Mouse (Mus musculus): ENCODE results near the gene Ntn5.
"Not testable (repeated sequence)": the region's sequence is repeated elsewhere in the genome, so short reads cannot be mapped to it uniquely, and the experiment has no call there.

Gene Ntn5

GRCm38 (mm10) chr7:45683396-45684050 is at the start of gene Ntn5:
Gene Ntn5 (plus strand): TSS chr7:45684022.
- DNase-seq (ENCODE audit: low spot score in 2 of 2): no peak

DNA sequence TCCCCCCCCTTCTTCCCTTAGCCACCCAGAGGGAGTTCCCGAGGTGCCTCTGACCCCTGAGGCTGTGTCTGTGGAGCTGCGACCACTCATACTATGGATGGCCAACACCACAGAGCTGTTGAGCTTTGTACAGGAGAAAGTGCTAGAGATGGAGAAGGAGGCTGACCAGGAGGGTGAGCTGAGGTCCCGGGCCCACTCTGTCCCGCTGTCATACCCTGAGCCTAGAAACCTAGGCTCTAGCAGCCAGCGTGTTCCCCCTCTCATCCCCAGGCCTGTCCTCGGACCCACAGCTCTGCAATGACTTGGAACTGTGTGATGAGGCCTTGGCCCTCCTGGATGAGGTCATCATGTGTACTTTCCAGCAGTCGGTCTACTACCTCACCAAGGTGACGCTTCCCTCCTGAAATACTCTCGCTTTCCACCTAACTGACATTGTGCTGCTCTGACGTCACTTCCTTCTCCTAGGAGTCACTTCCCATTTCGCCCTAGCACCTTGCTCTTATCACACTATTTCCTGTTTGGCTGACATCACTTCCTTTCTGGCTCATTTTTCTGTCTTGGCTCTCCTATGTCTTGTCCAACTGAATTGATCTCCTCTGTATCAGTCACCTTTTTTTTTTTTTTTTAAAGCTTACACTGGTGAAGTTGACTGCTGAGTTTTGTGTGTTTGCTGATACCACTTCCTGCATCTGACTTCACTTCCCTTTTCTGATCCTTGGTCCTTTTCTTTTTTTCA is 48.7 kb upstream of the Ntn5 start:
- DNase-seq (ENCODE audit: low spot score in 2 of 2): no peak

DNA sequence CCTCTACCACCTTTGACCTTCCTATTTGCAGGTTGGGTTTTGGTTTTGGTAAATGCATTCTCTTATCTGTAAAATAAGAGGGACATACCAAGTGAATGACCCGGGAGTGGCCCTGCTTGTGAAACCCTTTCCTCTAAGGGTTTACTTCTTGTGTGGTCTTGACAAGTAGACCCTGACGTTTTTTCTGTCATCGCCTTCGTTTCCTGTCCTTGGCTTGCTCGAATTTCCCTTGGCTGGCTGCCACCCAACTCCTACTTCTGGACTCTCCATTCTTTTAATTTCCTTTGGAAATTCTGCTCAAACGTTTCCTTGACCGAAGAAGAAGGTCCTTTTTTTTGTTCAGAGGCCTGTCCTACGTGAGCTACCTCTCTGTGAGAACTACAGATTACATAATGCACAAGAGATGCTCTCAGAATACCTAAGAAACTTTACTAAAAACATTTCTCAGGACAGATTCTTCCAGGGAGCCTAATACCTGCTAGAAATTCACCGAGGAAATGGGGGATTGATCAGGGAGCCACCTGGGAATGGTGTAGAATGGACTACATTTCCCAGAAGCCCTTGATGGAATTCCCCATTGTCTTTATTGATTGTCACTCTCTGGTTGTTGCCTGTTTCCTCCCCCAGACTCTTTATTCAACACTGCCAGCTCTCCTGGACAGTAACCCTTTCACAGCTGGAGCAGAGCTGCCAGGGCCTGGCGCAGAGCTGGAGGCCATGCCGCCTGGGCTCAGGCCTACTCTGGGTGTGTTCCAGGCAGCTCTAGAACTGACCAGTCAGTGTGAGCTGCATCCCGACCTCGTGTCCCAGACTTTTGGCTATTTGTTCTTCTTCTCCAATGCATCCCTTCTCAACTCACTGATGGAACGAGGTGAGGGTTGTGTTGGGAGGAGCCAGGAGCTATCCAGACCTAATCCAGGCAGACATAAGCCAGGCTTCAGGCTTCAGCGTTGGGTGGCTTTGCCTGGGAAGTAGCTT is 47.8 kb upstream of the Ntn5 start:
- DNase-seq (ENCODE audit: low spot score in 2 of 2): no peak

- DNase-seq (ENCODE audit: low spot score in 2 of 2): no peak
These were observed 46.1 kb upstream of the Ntn5 start for GRCm38 (mm10) chr7:45637710-45638109.

- peak; percentile 85 to 95 for DNase-seq (ENCODE audit: low spot score in 2 of 2)
These were observed 45.0 kb upstream of the Ntn5 start for GRCm38 (mm10) chr7:45638623-45639401.

- no peak for DNase-seq (ENCODE audit: low spot score in 2 of 2)
These were observed 44.2 kb upstream of the Ntn5 start, which contains the start of gene Mamstr for GRCm38 (mm10) chr7:45639561-45640027. Gene Mamstr (plus strand): TSS chr7:45639977.

DNA sequence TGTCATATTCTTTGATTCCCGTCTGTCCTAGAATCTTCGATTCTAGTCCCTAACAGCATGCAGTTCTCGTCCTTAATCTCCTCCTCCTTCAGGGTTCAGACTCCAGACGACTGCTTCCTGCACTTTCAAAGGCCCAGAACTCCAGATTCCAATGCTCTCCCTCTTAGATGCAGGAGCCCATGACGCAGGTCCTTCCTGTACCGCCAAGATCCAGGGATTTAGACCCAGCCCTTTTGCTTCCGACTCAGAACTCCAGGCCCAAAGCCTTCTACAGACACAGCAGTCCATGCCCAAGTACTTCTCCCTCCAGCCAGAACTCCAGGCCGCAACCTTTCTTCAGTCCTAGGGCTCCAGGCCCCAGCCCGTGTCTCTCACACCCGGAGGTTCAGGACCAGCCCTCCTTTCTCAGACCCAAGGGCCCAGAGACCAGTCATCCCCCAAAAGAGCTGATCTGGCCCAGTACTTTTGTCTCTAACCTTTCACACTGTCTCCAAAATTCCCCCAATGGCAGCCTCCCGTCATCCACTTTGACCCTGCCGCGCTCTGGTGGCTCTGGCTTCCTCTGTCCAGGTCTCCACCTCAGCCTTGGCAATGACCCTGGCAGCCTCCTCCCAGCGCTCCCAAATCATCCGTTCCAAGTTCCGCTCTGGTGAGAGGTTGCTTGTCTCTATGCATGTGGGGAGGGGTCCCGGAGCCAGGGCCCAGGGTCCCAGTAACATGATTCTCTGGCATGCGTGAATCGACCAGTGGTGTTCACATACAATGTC is 43.4 kb upstream of the Ntn5 start:
- DNase-seq (ENCODE audit: low spot score in 2 of 2): no peak

- DNase-seq (ENCODE audit: low spot score in 2 of 2): peak in 1 of 2 experiments; percentile 48
These were observed 42.3 kb upstream of the Ntn5 start for GRCm38 (mm10) chr7:45641391-45642040.

DNA sequence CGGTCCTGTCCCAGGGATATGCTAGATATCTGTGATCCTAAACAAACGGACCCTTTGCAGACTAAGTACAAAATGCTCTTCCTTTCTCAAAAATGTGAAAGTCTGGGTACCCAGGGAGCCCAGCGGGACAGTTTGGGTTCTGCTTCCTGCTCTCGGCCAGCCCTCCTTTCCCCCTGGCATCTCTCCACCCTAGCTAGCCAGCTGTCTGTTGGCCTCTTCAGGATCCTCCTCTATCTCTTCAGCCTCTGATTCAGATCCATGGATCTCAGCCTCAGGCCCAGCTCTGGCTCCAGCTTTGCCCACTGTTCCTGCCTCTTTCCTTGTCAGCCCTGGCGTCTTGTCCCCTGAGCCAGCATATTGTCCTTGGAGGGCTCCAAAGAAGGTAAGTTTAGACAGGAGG is 41.7 kb upstream of the Ntn5 start:
- DNase-seq (ENCODE audit: low spot score in 2 of 2): peak in 1 of 2 experiments; percentile 38

DNA sequence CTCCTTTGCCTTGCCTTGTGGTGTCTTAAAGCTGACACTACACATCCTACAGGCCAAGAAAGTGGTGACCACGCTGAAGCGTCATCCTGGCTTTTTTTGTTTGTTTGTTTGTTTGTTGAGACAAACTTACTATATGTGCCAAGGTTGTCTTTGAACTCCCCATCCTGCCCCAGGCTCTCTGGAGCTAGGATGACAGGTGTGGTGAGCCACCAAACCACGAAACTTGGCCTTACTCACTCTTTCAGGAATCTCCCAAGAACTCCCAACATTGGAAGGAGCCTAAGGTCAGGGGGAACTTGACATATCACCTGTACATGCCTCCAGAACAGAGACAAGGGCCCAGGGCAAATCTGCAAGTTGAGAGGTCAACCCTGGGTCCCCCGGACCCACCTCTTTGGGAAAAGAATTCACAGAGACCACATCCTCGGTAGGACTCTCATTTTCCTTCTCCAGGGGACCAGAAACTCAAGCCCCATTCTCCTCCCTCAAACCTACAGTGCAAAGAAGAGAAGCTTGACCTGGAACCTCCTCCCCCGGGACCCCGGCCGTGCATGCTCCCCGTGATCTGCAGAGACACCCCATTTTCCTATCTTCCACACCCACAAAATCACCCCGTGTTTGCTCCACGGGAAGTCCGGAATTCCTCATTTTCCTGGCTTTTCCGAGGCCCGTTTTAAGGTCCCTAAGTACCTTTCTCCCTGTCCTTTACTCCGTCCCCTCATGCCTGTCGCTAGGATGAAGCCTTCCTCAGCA is 41.1 kb upstream of the Ntn5 start:
- DNase-seq (ENCODE audit: low spot score in 2 of 2): no peak

GRCm38 (mm10) chr7:45643441-45644178 is 40.2 kb upstream of the Ntn5 start:
- peak; percentile 87 to 96 for DNase-seq (ENCODE audit: low spot score in 2 of 2)

DNA sequence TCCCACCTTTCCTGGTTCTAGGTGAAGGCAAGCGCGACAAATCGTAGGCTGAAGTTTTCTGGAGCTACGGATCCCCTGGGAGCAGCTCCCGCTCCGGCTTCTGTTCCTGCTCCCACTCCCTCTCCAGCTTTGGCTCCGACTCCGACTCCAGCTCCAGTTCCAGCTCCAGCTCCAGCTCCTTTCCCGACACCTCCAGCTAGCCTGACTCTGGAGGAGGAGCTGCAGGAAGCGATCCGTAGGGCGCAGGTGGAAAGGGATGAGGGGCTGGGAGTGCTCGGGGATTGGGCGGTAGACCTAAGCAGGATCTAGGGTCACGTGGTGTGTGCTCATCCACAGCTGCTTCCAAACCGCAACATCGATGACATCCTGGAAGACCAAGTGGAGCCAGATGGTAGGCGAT is 39.6 kb upstream of the Ntn5 start:
- DNase-seq (ENCODE audit: low spot score in 2 of 2): peak in 1 of 2 experiments; percentile 58

DNA sequence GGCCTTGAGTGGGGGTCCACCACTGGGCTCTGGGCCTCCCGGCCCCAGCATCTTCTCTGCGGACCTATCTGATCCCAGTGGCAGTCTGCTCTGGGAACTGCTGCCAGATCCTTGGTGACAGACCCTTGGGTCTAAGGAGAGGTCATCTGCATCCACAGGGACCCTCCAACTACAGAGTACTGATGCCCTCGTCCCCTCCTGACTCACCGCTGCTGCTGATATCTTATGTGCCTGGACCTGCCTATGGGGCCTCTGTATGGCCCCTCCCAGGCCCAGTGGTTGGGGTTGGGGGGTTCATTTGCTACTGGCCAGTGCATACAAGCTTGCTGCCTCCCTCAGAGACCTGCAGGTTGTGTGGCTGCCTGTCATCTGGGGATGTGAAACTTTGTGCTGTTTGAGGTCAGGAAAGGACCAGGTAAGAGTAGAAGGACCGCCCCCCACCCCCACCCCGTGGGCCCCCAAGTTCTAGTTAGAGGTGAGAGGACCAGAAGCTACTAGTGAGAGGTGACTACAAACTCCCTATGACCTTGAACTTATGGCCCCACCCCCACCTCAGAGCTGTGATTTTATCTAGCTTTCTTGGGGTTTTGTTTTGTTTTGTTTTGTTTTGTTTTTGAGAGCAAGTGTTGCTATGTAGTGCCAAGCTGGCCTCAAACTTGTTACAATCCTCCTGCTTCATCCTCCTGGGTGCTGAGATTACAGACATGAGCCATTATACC is 38.8 kb upstream of the Ntn5 start:
- DNase-seq (ENCODE audit: low spot score in 2 of 2): no peak

- DNase-seq (ENCODE audit: low spot score in 2 of 2): no peak
These were observed 38.2 kb upstream of the Ntn5 start for GRCm38 (mm10) chr7:45645591-45645971.

- no peak for DNase-seq (ENCODE audit: low spot score in 2 of 2)
These were observed 37.2 kb upstream of the Ntn5 start for GRCm38 (mm10) chr7:45646671-45647070.

DNA sequence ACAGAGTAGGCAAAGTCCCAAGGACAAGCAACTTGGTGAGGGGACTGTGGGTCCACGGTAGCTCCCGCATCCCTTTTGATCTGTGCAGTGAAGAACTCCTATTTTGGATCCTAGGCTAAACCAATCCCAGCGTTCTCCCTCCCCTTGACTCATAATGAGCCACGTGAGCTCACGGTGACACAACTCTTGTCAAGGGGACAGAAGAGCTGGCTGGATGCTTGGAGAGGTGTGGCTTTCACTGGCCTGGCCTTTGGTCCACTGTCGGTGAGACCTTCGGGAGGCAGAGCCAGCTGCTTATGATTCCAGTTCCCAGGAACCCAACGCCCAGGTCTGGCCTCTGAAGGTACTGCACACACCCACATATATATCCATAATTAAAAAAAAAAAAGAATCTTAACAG is 34.5 kb upstream of the Ntn5 start:
- no peak for DNase-seq (ENCODE audit: low spot score in 2 of 2)

DNA sequence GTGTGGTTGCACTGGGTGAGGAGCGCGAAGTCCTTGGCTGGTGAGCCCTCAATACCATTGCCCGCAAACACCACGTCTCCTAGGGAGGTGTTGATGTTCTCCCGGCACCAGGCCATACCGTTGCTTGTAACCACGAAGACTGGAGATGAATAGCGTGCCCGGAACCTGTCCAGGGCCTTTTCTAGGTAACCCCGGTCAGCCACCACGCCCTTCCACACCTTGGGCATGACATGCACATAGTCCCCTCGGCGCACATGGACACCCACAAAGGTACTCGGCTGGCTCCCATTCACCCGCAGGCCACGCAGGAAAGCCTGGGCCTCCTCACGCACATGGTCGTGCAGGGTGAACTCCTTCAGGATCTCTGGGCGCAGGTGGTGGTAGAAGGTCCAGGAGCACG is 33.3 kb upstream of the Ntn5 start:
- not testable (repeated sequence) for DNase-seq (ENCODE audit: low spot score in 2 of 2)
